Mouse (Mus musculus) stomach, postnatal 0 days (tissue): ENCODE data around the gene Naa35. TPM values are rescaled to one million over a fixed set of nuclear protein-coding genes. Genes with fewer than 3 reads are reported as not detected.

Experiments
- ATAC-seq: fragments of 200-750 bp; cut with Nextera tagmentation; 2 replicates; pipeline ENCODE4 v1.8.0; 2017; ENCODE audit not compliant: low FRiP score, low TSS enrichment
- DNase-seq: peaks from one replicate; pipeline ENCODE4 v3.0.0-alpha.2; 2016; ENCODE audit warnings: low spot score
- H3K27ac ChIP-seq: fragments of 300-500 bp; sonication (generic); replicated peaks from 2 replicates; pipeline ENCODE4 v1.5.1; 2014; ENCODE audit warnings: mild to moderate bottlenecking, control low read depth
- H3K27me3 ChIP-seq: fragments of 300-500 bp; sonication (generic); 2 replicates; pipeline ENCODE4 v1.6.1; 2014; ENCODE audit warnings: low read length; ENCODE audit not compliant: control insufficient read depth, insufficient read depth
- H3K36me3 ChIP-seq: fragments of 300-500 bp; sonication (generic); 2 replicates; pipeline ENCODE4 v1.6.1; 2014; ENCODE audit warnings: low read length, mixed read lengths; ENCODE audit not compliant: control insufficient read depth, insufficient read depth
- H3K4me1 ChIP-seq: fragments of 300-500 bp; sonication (generic); replicated peaks from 2 replicates; pipeline ENCODE4 v1.6.1; 2014; ENCODE audit warnings: antibody characterized with exemption; ENCODE audit not compliant: control insufficient read depth, insufficient read depth
- H3K4me2 ChIP-seq: fragments of 300-500 bp; sonication (generic); replicated peaks from 2 replicates; pipeline ENCODE4 v1.6.1; 2014; ENCODE audit warnings: low read depth, mild to moderate bottlenecking, control low read depth, moderate library complexity
- H3K4me3 ChIP-seq: fragments of 300-500 bp; sonication (generic); 2 replicates; pipeline ENCODE4 v1.5.1; 2014; ENCODE audit warnings: low read depth, low read length, control low read depth
- H3K9ac ChIP-seq: fragments of 300-500 bp; sonication (generic); 2 replicates; pipeline ENCODE4 v1.6.1; 2014; ENCODE audit warnings: mild to moderate bottlenecking, low read length, control low read depth, mixed read lengths
- H3K9me3 ChIP-seq: fragments of 300-500 bp; sonication (generic); 2 replicates; pipeline ENCODE4 v1.6.1; 2016; ENCODE audit warnings: low read length; ENCODE audit not compliant: control insufficient read depth
- CTCF ChIP-seq: IDR thresholded peaks from 2 replicates; pipeline ENCODE4 v1.5.1; 2016; ENCODE audit warnings: antibody characterized with exemption, low read depth, mild to moderate bottlenecking, moderate library complexity
- EP300 ChIP-seq: optimal IDR thresholded peaks from 2 replicates; pipeline ENCODE3; 2016; ENCODE audit warnings: antibody characterized with exemption
- WGBS: fragments of 180-500 bp; shearing (Covaris S2); extraction: QIAGEN DNeasy Blood & Tissue Kit; methylation state at CpG from one replicate; pipeline ENCODE4 v1.1.7; 2014; 5-methylcytosine and 5-hydroxymethylcytosine counted together
- polyA plus RNA-seq: library from polyadenylated mRNA; unstranded; fragments of >200 nt; fragmentation: Nextera tagmentation; extraction: Ambion mirVana; gene quantifications from 2 replicates; pipeline ENCODE4 v1.2.1, GENCODE M21; 2015

The Naa35 gene
- polyA plus RNA-seq, 1 experiment from 2014 or later = 63.2 TPM

DNA sequence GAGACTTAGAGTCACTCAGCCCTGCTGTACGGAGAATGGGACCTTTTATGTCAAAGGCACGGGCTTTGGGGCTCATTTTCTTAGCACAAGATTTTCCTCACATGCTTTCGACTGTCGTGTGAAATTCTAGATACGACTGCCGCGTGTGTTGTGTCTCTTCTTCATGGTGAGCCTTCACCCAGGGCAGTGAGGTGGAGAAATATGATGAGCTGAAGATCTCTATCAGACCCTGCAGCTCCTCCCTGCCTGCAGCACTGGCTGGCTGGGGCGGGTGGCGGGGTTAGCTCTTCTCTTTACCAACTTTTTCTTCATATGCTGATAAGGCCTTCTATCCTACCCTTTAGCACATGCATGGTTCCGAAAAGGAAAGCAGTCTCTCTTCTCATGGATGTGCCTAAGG lies 20.1 kb upstream of the Naa35 start:
- DNase-seq (no peak), ATAC-seq (no peak)
- no peak overlapping the region for H3K4me3 ChIP-seq
- H3K27me3 ChIP-seq = no peaks in the 10 kb centered on the region
- TF ChIP-seq CTCF (no peak), EP300 (no peak)
- H3K4me2 ChIP-seq = no peak overlapping the region
- no peaks in the 10 kb centered on the region for H3K9me3 ChIP-seq
- no peaks in the 10 kb centered on the region for H3K36me3 ChIP-seq
- WGBS = 76% methylated on average over 10 of the region's 10 CpGs
- H3K4me1 ChIP-seq = no peaks in the 10 kb centered on the region
- H3K9ac ChIP-seq = no peak overlapping the region
- H3K27ac ChIP-seq = no peak overlapping the region

DNA sequence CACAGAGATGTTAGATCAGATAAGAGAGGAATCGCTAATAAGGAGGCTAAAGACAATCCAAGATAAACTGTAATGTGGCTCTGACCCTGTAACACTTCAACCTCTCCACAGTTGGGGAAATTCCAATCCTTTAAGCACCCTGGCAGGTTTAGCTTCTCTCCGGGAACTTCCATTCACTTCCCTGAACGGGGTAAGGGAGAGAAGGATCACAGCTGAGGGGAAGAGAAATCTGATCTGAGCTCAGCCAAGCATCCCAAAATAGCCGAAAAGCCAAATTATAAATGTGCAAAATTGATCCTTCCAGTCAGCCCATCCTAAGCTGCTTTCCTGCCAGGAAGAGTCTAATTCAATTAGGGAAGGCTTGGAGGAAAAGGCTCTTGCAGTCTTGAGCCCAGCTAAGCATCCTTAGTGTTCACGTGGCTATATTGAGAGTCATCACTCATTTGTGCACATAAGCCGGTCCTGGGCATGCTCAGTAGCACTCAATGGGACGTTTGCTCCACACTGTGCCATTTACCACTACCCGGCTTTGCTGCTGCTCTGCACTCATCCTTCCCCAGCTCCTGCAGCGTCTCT lies 19.0 kb upstream of the Naa35 start:
- 37% methylated on average over 9 of the region's 9 CpGs for WGBS
- Histone ChIP-seq H3K4me1 (no peaks in the 10 kb centered on the region), H3K27me3 (no peaks in the 10 kb centered on the region), H3K4me3 (no peak overlapping the region), H3K36me3 (no peaks in the 10 kb centered on the region), H3K4me2 (no peak overlapping the region), H3K9ac (no peak overlapping the region), H3K9me3 (no peaks in the 10 kb centered on the region), H3K27ac (no peak overlapping the region)
- TF ChIP-seq CTCF = no peak
- no peak for TF ChIP-seq EP300
- ATAC-seq (no peak), DNase-seq (no peak)

DNA sequence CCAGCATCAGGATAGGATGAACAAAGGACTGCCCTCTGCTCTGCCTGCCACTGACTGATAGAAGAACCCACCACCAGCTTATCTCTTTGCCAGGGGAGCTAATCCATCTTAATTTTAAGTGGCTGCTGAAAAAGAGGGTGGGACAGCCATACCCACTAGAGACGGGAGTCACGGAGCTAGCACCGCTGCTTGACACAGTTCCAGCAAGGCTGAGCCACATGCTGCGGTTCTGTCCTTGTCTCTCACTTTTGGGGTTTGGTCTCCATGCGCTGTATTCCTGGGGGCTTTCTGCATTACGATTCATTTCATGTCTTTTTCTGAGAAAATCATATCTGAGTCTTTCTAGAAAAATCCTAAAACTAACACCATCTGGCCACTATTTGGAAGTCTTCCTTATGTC lies 14.0 kb upstream of the Naa35 start:
- H3K4me2 ChIP-seq = no peak overlapping the region
- no peak overlapping the region for H3K9ac ChIP-seq
- H3K27me3 ChIP-seq = no peaks in the 10 kb centered on the region
- no peak for ATAC-seq
- H3K4me1 ChIP-seq = no peaks in the 10 kb centered on the region
- no peak for DNase-seq
- WGBS = 80% methylated on average over 6 of the region's 6 CpGs
- TF ChIP-seq CTCF (no peak), EP300 (no peak)
- H3K36me3 ChIP-seq = no peaks in the 10 kb centered on the region
- no peaks in the 10 kb centered on the region for H3K9me3 ChIP-seq
- no peak overlapping the region for H3K27ac ChIP-seq
- H3K4me3 ChIP-seq = no peak overlapping the region

DNA sequence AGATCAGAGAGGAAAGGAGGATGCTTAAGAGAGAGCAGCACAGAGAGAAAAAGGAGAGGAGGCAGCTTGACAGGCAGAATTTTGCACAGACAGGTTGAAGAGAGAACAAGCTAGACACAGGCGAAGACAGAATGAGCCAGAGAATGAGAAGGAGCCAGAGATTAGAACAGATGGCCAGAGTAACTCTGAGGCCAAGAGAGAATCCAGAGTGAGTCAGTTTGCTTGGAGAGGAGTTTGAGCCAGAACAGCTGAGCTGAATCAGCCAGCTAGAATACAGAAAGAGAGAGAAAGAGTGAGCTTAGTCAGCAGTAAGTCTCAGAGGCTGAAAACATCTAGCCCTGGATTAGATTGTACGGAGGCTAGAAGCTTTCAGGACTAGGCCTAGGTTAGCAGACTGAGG lies 12.5 kb upstream of the Naa35 start:
- H3K4me2 ChIP-seq = no peak overlapping the region
- no peak overlapping the region for H3K27ac ChIP-seq
- no peak overlapping the region for H3K9ac ChIP-seq
- WGBS = 51% methylated on average over 2 of the region's 2 CpGs
- no peaks in the 10 kb centered on the region for H3K4me1 ChIP-seq
- no peaks in the 10 kb centered on the region for H3K9me3 ChIP-seq
- TF ChIP-seq CTCF (no peak), EP300 (no peak)
- no peak for DNase-seq
- no peaks in the 10 kb centered on the region for H3K27me3 ChIP-seq
- no peak; the same call in 1 of the 2 replicates for ATAC-seq
- no peak overlapping the region for H3K4me3 ChIP-seq
- H3K36me3 ChIP-seq = no peaks in the 10 kb centered on the region

DNA sequence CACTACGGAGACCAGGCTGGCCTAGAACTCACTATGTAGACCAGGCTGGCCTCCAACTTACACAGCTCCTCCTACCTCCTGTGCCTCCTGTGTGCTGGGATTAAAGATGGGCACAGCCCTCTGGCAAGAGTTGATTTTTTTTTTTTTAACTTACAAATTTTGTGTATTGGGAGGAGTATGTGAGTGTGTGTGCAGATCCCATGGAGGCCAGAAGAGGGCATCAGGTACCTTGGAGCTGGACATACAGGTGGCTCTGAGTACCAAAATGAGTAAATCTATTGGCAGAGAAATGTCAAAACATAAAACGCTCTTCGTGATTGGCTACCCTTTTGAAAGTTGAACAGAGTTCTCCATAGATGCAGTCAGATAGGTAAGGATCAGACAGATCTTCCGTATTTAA lies 4.1 kb upstream of the Naa35 start:
- H3K27ac ChIP-seq = no peak overlapping the region
- H3K4me3 ChIP-seq = no peak overlapping the region
- TF ChIP-seq EP300 (no peak), CTCF (peak; percentile 52)
- H3K4me1 ChIP-seq = no peaks in the 10 kb centered on the region
- no peak for ATAC-seq
- H3K36me3 ChIP-seq = no peaks in the 10 kb centered on the region
- no peak for DNase-seq
- no peaks in the 10 kb centered on the region for H3K27me3 ChIP-seq
- no peak overlapping the region for H3K4me2 ChIP-seq
- 97% methylated on average over 4 of the region's 4 CpGs for WGBS
- no peak overlapping the region for H3K9ac ChIP-seq
- no peaks in the 10 kb centered on the region for H3K9me3 ChIP-seq

DNA sequence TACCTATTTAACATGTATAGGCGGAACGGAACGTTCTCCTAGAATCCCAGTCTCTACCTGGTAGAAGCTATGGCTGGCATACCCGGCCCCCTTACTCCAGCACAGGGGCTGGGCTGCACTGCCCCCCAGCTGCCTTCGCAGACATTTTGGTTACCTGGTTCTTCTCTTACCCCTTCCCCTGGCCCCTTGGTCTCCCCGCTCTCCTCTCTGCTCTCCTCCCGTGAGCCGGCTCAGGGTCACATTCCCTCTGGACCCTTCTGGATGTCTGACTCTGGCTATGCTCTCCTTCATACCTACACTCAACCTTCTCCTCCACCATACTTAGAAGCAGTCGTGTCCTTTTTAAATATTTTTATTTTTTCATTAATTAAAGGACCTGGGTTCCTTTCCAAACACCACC lies 578 bp upstream of the Naa35 start:
- Histone ChIP-seq H3K36me3 (no peaks in the 10 kb centered on the region), H3K9ac (peak overlapping the region; percentile 65), H3K27me3 (no peaks in the 10 kb centered on the region), H3K27ac (peak overlapping the region; percentile 69), H3K9me3 (no peaks in the 10 kb centered on the region), H3K4me1 (0 out of 2 replicates have a peak, but pooled peaks cover 2% of the 10 kb centered on the region), H3K4me3 (peak overlapping the region; percentile 52), H3K4me2 (peak overlapping the region; percentile 96)
- TF ChIP-seq EP300 (no peak), CTCF (peak; percentile 55)
- 2% methylated on average over 9 of the region's 9 CpGs for WGBS
- DNase-seq (peak; percentile 47), ATAC-seq (peak; percentile 38)
